Mouse (Mus musculus) adrenal gland, postnatal 10 days (tissue): ENCODE data around the gene Cenpt. TPM values are rescaled to one million over a fixed set of nuclear protein-coding genes. Genes with fewer than 3 reads are reported as not detected.
A peak's percentile ranks its signal among the peaks of the same experiment; 100 is the strongest.

Experiments used
- DNase-seq: peaks from one replicate; pipeline ENCODE4 v3.0.0; 2021; ENCODE audit warnings: mixed read lengths
- total RNA-seq, 2 experiments: library from RNA; stranded (reverse); gene quantifications; 2 replicates each; pipeline ENCODE4 v1.2.3; 2021

Cenpt gene
- total RNA-seq, 2 experiments from 2014 or later = 7.6 to 10.4 TPM

- DNase-seq = no peak
These were observed 45.3 kb downstream of the Cenpt start for GRCm38 (mm10) chr8:105807766-105808165.

- no peak for DNase-seq
These were observed 47.1 kb downstream of the Cenpt start for GRCm38 (mm10) chr8:105805964-105806363.

DNA sequence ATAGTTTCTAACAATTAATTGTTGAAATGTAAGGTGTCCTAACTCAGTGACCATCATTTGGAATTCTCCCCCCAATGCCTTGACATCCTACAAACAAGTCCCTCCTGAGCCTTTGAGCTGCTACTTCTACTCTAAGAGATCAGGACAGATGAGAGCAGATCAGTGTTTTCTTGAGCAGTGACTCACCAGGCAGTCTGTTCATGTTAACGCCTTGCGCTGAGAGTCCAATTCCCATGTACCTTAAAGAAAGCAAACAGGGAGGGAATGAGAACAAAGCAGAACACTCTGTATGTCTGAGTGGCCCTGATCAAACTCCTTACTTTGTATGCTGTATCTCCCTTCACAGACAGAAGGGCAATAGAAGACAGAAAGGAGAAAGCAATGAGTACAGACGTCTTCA is 47.7 kb downstream of the Cenpt start:
- no peak for DNase-seq

DNA sequence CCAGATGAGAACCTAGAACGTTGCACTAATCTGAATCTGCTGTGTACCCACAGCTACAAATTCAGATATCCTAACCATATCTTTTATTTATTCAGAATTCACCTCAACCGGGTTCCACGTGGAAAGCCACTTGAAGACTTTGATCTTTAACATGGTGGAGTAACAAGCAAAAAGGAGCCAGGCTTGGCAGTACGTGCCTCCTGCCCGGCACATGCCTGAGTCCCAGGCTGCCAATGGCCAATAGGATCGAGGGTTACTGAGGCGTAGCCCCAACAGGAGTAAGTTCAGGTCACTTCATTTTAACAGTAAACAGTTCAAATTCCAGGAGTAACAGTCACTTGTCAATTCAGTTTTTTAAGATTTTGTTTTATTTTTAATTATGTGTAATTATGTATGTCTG is 48.3 kb downstream of the Cenpt start:
- DNase-seq = no peak

GRCm38 (mm10) chr8:105801153-105801904 is 51.7 kb downstream of the Cenpt start:
- DNase-seq = no peak

GRCm38 (mm10) chr8:105799091-105799812 is 53.8 kb downstream of the Cenpt start:
- DNase-seq = peak; percentile 88

DNA sequence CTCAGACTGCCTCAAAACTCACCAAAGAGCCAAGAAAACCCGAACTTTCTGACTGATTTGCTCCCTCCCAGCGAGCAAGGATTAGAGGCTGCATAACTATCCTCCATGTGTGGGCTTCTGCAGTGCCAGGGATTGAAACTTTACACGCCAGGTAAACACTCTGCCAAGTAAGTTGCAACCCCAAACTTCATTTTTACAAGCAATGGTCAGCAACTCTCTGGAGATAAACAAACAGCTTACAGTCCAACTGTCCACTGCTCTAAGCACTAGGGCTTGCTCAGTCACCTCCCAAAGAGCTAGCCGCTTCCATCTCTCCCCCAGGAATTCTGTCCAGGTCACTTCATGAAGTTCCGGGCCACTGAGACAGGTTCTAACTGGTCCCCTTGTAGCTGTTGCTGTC is 54.7 kb downstream of the Cenpt start:
- DNase-seq = no peak

DNA sequence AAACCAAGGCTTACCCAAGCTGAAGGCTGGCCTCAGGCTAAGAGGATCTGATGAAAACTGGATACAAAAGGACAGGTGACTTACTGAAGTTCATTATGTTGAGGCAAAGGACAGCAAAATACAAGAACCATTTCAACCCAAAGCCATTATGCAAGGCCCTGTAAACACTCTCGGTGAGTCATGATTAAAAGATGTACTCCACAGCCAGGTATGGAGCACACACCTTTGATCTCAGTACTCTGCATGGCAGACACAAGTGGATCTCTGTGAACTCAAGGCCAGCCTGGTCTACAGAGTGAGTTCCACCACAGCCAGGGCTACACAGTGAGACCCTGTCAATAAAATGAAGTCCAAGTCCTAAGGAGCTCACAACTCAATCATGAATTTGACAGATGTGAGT is 57.3 kb downstream of the Cenpt start:
- DNase-seq = no peak

Other genes starting within 250 kb of the Cenpt start
- 10 to 100 TPM; 30.4 to 34.5 TPM for gene Ripor1, start 248.0 kb downstream of the Cenpt start, total RNA-seq
- gene Ctcf, start 216.7 kb downstream of the Cenpt start, total RNA-seq = 10 to 100 TPM; 53.0 to 62.3 TPM
- 1 to 10 TPM in 1 of 2 experiments, under 1 TPM in 1; 0.97 to 1.3 TPM for gene Agrp, start 215.9 kb downstream of the Cenpt start, total RNA-seq
- 1 to 10 TPM; 3.6 to 4.5 TPM for gene Carmil2, start 167.0 kb downstream of the Cenpt start, total RNA-seq
- 10 to 100 TPM; 27.9 to 28.2 TPM for gene Acd, start 152.2 kb downstream of the Cenpt start, total RNA-seq
- 10 to 100 TPM in 1 of 2 experiments, 1 to 10 TPM in 1; 9.1 to 12.6 TPM for gene Pard6a, start 152.1 kb downstream of the Cenpt start, total RNA-seq
- gene 4933405L10Rik, start 145.6 kb downstream of the Cenpt start, total RNA-seq = not detected
- gene Enkd1, start 145.1 kb downstream of the Cenpt start, total RNA-seq = 1 to 10 TPM; 3.9 to 7.5 TPM
- 10 to 100 TPM in 1 of 2 experiments, 1 to 10 TPM in 1; 7.5 to 12.8 TPM for gene Gfod2, start 94.6 kb downstream of the Cenpt start, total RNA-seq
- 10 to 100 TPM; 25.4 to 30.0 TPM for gene Ranbp10, start 25.9 kb downstream of the Cenpt start, total RNA-seq
- not detected for gene Tsnaxip1, start 25.5 kb downstream of the Cenpt start, total RNA-seq
- gene Thap11, start 1.9 kb upstream of the Cenpt start, total RNA-seq = 10 to 100 TPM; 28.3 to 32.0 TPM
- 10 to 100 TPM; 39.1 to 40.1 TPM for gene Nutf2, start 7.3 kb upstream of the Cenpt start, total RNA-seq
- gene Edc4, start 27.6 kb upstream of the Cenpt start, total RNA-seq = 10 to 100 TPM; 28.0 to 35.3 TPM
- under 1 TPM in 1 of 2 experiments, not detected in 1; 0.55 TPM for gene Nrn1l, start 40.3 kb upstream of the Cenpt start, total RNA-seq
- 10 to 100 TPM; 32.9 to 35.6 TPM for gene Pskh1, start 47.2 kb upstream of the Cenpt start, total RNA-seq
- under 1 TPM; 0.30 to 0.70 TPM for gene Ctrl, start 80.6 kb upstream of the Cenpt start, total RNA-seq
- 10 to 100 TPM; 58.0 to 66.3 TPM for gene Psmb10, start 85.2 kb upstream of the Cenpt start, total RNA-seq
- gene Lcat, start 90.1 kb upstream of the Cenpt start, total RNA-seq = 10 to 100 TPM; 39.2 to 89.9 TPM
- 10 to 100 TPM; 30.5 to 33.7 TPM for gene Slc12a4, start 112.8 kb upstream of the Cenpt start, total RNA-seq
- not detected for gene Dpep3, start 126.2 kb upstream of the Cenpt start, total RNA-seq
- gene Dus2, start 138.1 kb upstream of the Cenpt start, total RNA-seq = 10 to 100 TPM; 13.5 to 15.2 TPM
- not detected for gene Dpep2nb, start 152.7 kb upstream of the Cenpt start, total RNA-seq
- 10 to 100 TPM; 13.1 to 16.2 TPM for gene Ddx28, start 158.6 kb upstream of the Cenpt start, total RNA-seq
- gene Nfatc3, start 205.6 kb upstream of the Cenpt start, total RNA-seq = 10 to 100 TPM; 39.1 to 47.7 TPM